Mouse (Mus musculus): ENCODE results near the gene Pcgf2. TPM values are rescaled to one million over a fixed set of nuclear protein-coding genes. Genes with fewer than 3 reads are reported as not detected.

Gene Pcgf2
- polyA plus RNA-seq, 1 experiment from 2014 or later, result 18.2 TPM

GRCm38 (mm10) chr11:97728311-97728710 is 28.0 kb upstream of the Pcgf2 start:
- no peak overlapping the region for H3K4me3 ChIP-seq (ENCODE audit: low read depth, low read length)
- no peak overlapping the region for H3K9ac ChIP-seq (replicated peaks; ENCODE audit: low read depth, low read length)
- no peak for ATAC-seq (ENCODE audit: insufficient number of reproducible peaks, insufficient read depth, low FRiP score, low read depth)
- H3K27ac ChIP-seq (ENCODE audit: low read length), result no peak overlapping the region
- no peak overlapping the region for H3K4me2 ChIP-seq (replicated peaks; ENCODE audit: low read depth, low read length)
- no peaks in the 10 kb centered on the region for H3K9me3 ChIP-seq (ENCODE audit: control insufficient read depth, low read depth, low read length)
- H3K27me3 ChIP-seq (ENCODE audit: control insufficient read depth, insufficient read depth, low read length), result no peaks in the 10 kb centered on the region
- peaks cover 51% of the 10 kb centered on the region for H3K36me3 ChIP-seq (ENCODE audit: control insufficient read depth, insufficient read depth, low read length)
- H3K4me1 ChIP-seq (ENCODE audit: control insufficient read depth, insufficient read depth, low read length), result no peaks in the 10 kb centered on the region
- WGBS, result 67% methylated on average over 7 of the region's 7 CpGs

- WGBS, result 82% methylated on average over 7 of the region's 7 CpGs
- no peak; the same call in 1 of the 2 replicates for ATAC-seq (ENCODE audit: insufficient number of reproducible peaks, insufficient read depth, low FRiP score, low read depth)
- no peak overlapping the region for H3K4me3 ChIP-seq (ENCODE audit: low read depth, low read length)
- H3K4me2 ChIP-seq (replicated peaks; ENCODE audit: low read depth, low read length), result no peak overlapping the region
- H3K36me3 ChIP-seq (ENCODE audit: control insufficient read depth, insufficient read depth, low read length), result peaks cover 68% of the 10 kb centered on the region
- no peaks in the 10 kb centered on the region for H3K4me1 ChIP-seq (ENCODE audit: control insufficient read depth, insufficient read depth, low read length)
- H3K9ac ChIP-seq (replicated peaks; ENCODE audit: low read depth, low read length), result no peak overlapping the region
- no peaks in the 10 kb centered on the region; the same call in 1 of the 2 replicates for H3K9me3 ChIP-seq (ENCODE audit: control insufficient read depth, low read depth, low read length)
- H3K27me3 ChIP-seq (ENCODE audit: control insufficient read depth, insufficient read depth, low read length), result no peaks in the 10 kb centered on the region
- H3K27ac ChIP-seq (ENCODE audit: low read length), result no peak overlapping the region
These were observed 23.4 kb upstream of the Pcgf2 start for GRCm38 (mm10) chr11:97723709-97724108.

- peaks cover 56% of the 10 kb centered on the region for H3K36me3 ChIP-seq (ENCODE audit: control insufficient read depth, insufficient read depth, low read length)
- H3K4me2 ChIP-seq (replicated peaks; ENCODE audit: low read depth, low read length), result no peak overlapping the region
- 90% methylated on average over 4 of the region's 4 CpGs for WGBS
- no peaks in the 10 kb centered on the region for H3K4me1 ChIP-seq (ENCODE audit: control insufficient read depth, insufficient read depth, low read length)
- H3K4me3 ChIP-seq (ENCODE audit: low read depth, low read length), result no peak overlapping the region
- no peaks in the 10 kb centered on the region for H3K27me3 ChIP-seq (ENCODE audit: control insufficient read depth, insufficient read depth, low read length)
- no peak overlapping the region for H3K9ac ChIP-seq (replicated peaks; ENCODE audit: low read depth, low read length)
- no peak overlapping the region for H3K27ac ChIP-seq (ENCODE audit: low read length)
- H3K9me3 ChIP-seq (ENCODE audit: control insufficient read depth, low read depth, low read length), result no peaks in the 10 kb centered on the region; the same call in 1 of the 2 replicates
- no peak for ATAC-seq (ENCODE audit: insufficient number of reproducible peaks, insufficient read depth, low FRiP score, low read depth)
These were observed 21.0 kb upstream of the Pcgf2 start for GRCm38 (mm10) chr11:97721338-97721737.

GRCm38 (mm10) chr11:97719041-97719440 is 18.7 kb upstream of the Pcgf2 start:
- Histone ChIP-seq H3K27me3 (ENCODE audit: control insufficient read depth, insufficient read depth, low read length) (no peaks in the 10 kb centered on the region), H3K27ac (ENCODE audit: low read length) (no peak overlapping the region), H3K36me3 (ENCODE audit: control insufficient read depth, insufficient read depth, low read length) (peaks cover 44% of the 10 kb centered on the region), H3K9me3 (ENCODE audit: control insufficient read depth, low read depth, low read length) (no peaks in the 10 kb centered on the region; the same call in 1 of the 2 replicates), H3K9ac (replicated peaks; ENCODE audit: low read depth, low read length) (no peak overlapping the region), H3K4me1 (ENCODE audit: control insufficient read depth, insufficient read depth, low read length) (no peaks in the 10 kb centered on the region), H3K4me2 (replicated peaks; ENCODE audit: low read depth, low read length) (no peak overlapping the region), H3K4me3 (ENCODE audit: low read depth, low read length) (no peak overlapping the region)
- ATAC-seq (ENCODE audit: insufficient number of reproducible peaks, insufficient read depth, low FRiP score, low read depth), result no peak
- 86% methylated on average over 4 of the region's 4 CpGs for WGBS

DNA sequence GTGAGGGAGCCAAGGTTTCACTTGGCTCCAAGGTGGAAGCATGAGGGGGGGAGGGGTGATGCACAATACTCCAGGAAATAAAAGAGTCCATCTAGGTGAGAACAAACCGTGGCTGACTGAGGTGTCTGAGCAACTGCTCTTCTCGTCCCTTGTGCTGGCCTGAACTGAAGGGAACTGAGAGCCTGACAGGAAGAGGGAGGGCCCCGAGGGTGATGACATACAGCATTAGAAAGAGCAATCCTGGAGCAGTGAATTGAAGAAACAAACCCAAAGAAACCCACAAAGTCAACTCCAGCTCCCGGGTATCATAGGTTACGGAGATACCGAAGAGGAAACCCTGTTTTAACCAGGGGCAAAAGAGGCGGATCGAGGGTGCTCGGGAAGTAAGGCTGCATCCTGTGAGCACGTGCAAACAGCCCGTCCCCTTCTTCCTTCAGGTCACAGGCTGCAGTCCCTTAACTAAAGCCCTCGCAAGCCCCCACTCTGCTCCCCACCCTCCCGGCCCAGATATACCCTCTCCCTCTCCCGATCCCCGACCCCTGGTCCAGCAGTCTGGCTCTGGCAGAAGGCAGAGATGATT is 18.1 kb upstream of the Pcgf2 start:
- Histone ChIP-seq H3K9me3 (ENCODE audit: control insufficient read depth, low read depth, low read length) (no peaks in the 10 kb centered on the region; the same call in 1 of the 2 replicates), H3K36me3 (ENCODE audit: control insufficient read depth, insufficient read depth, low read length) (peaks cover 46% of the 10 kb centered on the region), H3K27me3 (ENCODE audit: control insufficient read depth, insufficient read depth, low read length) (no peaks in the 10 kb centered on the region), H3K27ac (ENCODE audit: low read length) (no peak overlapping the region), H3K4me3 (ENCODE audit: low read depth, low read length) (no peak overlapping the region), H3K4me2 (replicated peaks; ENCODE audit: low read depth, low read length) (no peak overlapping the region), H3K4me1 (ENCODE audit: control insufficient read depth, insufficient read depth, low read length) (no peaks in the 10 kb centered on the region), H3K9ac (replicated peaks; ENCODE audit: low read depth, low read length) (no peak overlapping the region)
- WGBS, result 83% methylated on average over 15 of the region's 15 CpGs
- no peak for ATAC-seq (ENCODE audit: insufficient number of reproducible peaks, insufficient read depth, low FRiP score, low read depth)

DNA sequence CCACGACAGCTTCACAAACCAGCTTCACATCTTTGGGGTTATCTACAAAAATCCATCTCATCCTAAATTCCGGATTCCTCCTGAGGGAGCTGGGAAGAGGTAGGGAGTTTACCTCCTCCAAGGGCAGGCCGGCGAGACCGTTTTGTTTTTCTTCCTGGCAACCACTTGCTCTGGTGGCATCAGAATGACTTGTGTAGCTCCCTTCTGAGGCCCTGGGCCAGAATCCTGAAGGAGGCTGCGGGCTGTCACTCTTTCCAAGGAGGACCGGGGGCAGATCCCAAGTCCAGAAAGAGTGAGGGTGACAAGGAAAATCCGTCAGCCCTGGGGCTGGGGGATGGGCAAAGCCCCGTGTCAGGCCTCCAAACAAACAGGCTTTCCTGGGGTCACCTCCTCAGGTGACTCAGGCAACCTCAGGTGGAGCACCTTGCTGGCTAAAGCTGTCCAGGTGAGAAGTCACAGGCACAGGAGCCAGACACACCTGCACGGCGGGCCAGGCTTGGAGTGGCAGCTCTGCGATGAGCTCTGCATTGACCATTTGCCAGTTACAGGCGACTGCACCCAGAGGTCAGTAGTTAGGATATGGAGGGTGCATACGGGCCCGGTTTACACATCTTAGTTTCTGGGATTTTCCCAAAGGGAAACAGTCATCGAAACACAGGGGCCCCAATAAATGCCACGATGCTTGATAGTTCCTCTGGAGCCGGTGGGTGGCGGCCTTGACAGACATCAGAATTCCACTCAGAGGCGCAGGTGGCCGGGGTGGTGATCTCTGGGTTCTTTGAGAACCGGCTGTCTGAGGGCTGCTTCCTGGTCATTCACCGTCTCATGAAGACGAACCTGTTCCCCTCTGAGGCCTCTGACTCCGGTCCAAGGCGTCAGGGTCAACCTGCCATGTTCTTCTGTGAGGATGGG is 17.3 kb upstream of the Pcgf2 start:
- Histone ChIP-seq H3K4me1 (ENCODE audit: control insufficient read depth, insufficient read depth, low read length) (no peaks in the 10 kb centered on the region), H3K27ac (ENCODE audit: low read length) (no peak overlapping the region), H3K9ac (replicated peaks; ENCODE audit: low read depth, low read length) (no peak overlapping the region), H3K36me3 (ENCODE audit: control insufficient read depth, insufficient read depth, low read length) (peaks cover 46% of the 10 kb centered on the region), H3K27me3 (ENCODE audit: control insufficient read depth, insufficient read depth, low read length) (no peaks in the 10 kb centered on the region), H3K4me3 (ENCODE audit: low read depth, low read length) (no peak overlapping the region), H3K4me2 (replicated peaks; ENCODE audit: low read depth, low read length) (no peak overlapping the region), H3K9me3 (ENCODE audit: control insufficient read depth, low read depth, low read length) (no peaks in the 10 kb centered on the region; the same call in 1 of the 2 replicates)
- WGBS, result 84% methylated on average over 26 of the region's 26 CpGs
- no peak for ATAC-seq (ENCODE audit: insufficient number of reproducible peaks, insufficient read depth, low FRiP score, low read depth)

DNA sequence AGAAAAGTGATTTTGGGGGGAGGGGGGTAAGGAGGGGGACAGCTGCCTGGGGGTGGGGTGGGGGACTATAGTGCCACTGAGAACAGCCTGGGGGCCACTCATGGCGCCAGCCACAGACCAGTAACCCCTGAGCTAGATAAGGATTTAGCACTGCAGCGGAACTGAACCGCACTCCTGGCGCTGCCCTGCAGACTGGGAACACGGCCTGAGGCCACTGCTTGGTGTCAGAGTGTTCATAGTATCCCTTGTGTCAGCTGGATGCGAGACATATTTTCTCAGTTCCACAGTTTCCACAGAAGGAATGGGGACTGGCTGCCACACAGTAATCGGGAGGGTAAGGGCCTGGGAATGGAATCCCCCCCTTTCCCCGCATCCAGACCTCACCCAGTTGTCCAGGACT is 15.7 kb upstream of the Pcgf2 start:
- WGBS, result 89% methylated on average over 8 of the region's 8 CpGs
- Histone ChIP-seq H3K9me3 (ENCODE audit: control insufficient read depth, low read depth, low read length) (no peaks in the 10 kb centered on the region), H3K27me3 (ENCODE audit: control insufficient read depth, insufficient read depth, low read length) (no peaks in the 10 kb centered on the region), H3K9ac (replicated peaks; ENCODE audit: low read depth, low read length) (no peak overlapping the region), H3K27ac (ENCODE audit: low read length) (no peak overlapping the region), H3K4me3 (ENCODE audit: low read depth, low read length) (no peak overlapping the region), H3K36me3 (ENCODE audit: control insufficient read depth, insufficient read depth, low read length) (peaks cover 35% of the 10 kb centered on the region), H3K4me1 (ENCODE audit: control insufficient read depth, insufficient read depth, low read length) (no peaks in the 10 kb centered on the region), H3K4me2 (replicated peaks; ENCODE audit: low read depth, low read length) (no peak overlapping the region)
- no peak for ATAC-seq (ENCODE audit: insufficient number of reproducible peaks, insufficient read depth, low FRiP score, low read depth)

DNA sequence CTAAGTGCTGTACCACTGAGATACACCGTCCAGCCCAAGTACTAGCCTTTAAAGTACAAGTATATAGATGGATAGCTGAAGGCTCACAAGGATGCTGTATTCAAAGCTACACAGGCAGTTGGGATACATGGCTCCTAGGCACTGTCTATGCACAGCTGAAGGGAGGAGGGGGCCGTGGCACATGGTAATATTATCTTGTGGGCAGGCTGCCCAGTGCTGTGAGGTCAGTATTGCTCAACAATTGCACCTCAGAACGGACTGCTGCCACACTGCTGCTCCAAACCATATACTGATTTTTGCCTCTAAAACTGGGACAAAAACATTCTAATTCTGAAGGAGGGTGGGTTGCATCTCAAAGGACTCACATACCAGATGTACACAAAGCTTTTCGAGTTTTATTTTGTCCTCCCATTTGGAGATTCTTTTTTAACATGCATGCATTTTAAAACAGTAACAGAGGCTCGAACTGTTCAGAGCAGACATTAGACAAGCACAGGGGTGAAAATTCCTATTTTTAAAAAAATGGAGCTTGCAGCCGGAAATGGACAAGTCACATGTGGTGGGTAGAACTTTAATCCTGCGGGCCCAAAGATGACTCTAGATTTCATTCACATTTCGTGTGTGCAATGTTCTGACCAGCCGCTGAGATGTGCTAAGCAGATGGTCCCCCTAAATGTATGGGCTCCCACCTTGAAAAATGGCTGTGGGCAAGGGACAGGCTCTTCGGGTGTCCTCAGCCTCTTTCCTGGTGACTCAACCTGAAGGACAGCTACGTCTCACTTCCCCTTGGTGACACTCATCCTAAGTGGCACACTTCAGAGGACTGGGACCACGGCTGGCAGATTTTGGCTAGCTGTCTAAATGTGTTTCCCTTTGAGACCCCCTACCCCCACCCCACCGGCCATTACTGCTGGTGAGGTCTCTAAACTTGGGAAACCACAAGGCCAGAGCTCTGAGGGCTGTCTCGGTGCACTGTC is 14.8 kb upstream of the Pcgf2 start:
- H3K9ac ChIP-seq (replicated peaks; ENCODE audit: low read depth, low read length), result no peak overlapping the region
- 90% methylated on average over 14 of the region's 14 CpGs for WGBS
- no peak overlapping the region for H3K4me2 ChIP-seq (replicated peaks; ENCODE audit: low read depth, low read length)
- no peak overlapping the region for H3K4me3 ChIP-seq (ENCODE audit: low read depth, low read length)
- no peaks in the 10 kb centered on the region for H3K9me3 ChIP-seq (ENCODE audit: control insufficient read depth, low read depth, low read length)
- H3K4me1 ChIP-seq (ENCODE audit: control insufficient read depth, insufficient read depth, low read length), result no peaks in the 10 kb centered on the region
- H3K27me3 ChIP-seq (ENCODE audit: control insufficient read depth, insufficient read depth, low read length), result no peaks in the 10 kb centered on the region
- peaks cover 32% of the 10 kb centered on the region for H3K36me3 ChIP-seq (ENCODE audit: control insufficient read depth, insufficient read depth, low read length)
- H3K27ac ChIP-seq (ENCODE audit: low read length), result no peak overlapping the region
- ATAC-seq (ENCODE audit: insufficient number of reproducible peaks, insufficient read depth, low FRiP score, low read depth), result no peak
